Mouse (Mus musculus) spleen, postnatal 36 days (tissue): ENCODE results near the gene Nudt3.
A peak's percentile ranks its signal among the peaks of the same experiment; 100 is the strongest.
"Not testable (repeated sequence)": the region's sequence is repeated elsewhere in the genome, so short reads cannot be mapped to it uniquely, and the experiment has no call there.

Experiments
- DNase-seq, 2 experiments: peaks; one replicate each; pipeline ENCODE4 v3.0.0; 2022; ENCODE audit warnings: low spot score in 2 of 2, mixed read lengths in 1 of 2

Nudt3 gene

DNA sequence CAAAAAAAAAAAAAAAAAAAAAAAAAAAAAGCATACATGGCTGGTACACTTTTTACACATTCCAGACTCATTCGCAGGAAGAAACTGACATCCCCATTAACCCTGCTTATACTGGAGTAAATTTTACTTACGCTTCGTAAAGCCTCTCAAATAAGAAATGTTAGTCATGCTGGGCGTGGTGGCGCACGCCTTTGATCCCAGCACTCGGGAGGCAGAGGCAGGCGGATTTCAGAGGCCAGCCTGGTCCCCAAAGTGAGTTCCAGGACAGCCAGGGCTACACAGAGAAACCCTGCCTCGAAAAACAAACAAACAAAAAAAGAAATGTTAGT is 12.2 kb upstream of the Nudt3 start:
- not testable (repeated sequence) for DNase-seq

DNA sequence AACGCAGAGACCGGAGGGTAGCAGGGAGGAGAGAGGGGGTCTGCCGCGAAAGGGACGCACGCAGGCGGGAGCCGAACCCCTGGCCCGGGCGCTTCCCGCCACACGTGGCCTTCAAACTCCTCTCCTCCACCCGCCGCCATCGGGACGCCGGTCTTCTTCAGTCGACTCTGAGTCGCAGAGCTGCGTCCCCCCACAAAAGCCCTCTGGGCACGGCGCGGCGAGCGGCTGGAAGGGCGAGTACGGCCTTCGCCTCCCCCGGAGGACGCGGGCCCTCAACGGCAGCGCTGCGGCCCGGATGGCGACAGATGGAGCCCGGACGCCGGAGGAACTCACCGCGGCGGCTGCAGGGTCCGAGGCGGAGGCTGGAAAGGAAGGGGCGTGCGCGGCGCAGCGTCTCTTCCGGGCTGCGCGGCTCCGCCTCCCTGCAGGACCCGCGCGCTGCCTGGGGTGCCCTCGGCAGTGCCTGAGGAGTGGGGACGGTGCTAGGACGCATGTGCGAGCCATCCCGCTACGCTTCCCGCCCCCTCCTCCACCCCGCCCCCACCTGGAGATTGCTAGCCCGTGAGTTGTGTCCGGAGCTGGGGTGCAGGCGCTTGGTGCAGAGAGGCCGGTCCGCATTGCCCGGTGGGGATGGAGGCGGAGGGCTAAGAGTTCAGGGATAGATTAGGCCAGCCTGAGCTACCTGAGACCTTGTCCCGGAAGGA is 11.7 kb upstream of the Nudt3 start, which contains the start of gene RPS10-NUDT3:
RPS10-NUDT3 (minus strand) TSS at position 352 of the 704 bp plus-strand sequence.
- peak; percentile 85 to 87 for DNase-seq

DNA sequence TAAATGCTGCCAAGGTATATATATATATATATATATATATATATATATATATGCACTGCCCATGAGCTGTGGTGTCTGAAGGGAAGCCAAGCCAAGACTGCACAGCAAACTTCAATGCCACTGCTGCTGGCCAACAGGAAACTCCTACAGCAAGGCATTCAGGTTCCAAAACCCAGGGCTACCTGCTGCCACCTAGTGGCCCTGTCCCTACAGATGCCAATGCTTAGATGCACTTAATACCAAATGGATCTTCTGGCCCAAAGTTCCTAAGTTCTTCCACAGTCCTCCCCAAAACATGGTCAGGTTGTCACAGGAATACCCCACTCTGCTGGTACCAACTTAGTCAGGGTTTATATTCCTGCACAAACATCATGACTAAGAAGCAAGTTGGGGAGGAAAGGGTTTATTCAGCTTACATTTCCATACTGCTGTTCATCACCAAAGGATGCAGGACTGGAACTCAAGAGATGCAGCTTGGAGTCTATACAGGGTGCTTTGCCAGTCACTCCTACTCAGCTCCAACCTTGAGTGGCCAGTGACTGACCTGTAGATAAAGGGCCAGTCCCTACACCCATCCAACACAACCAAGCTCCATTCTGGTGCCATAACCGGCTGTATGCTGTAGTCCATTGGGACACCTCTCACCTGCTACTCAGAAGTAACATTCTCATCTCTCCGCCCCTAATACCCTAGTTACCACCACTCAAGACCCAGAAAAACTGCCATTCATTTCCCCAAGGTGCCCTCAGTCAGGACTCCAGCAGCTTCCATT is 6.1 kb upstream of the Nudt3 start:
- peak; percentile 68 to 73 for DNase-seq

DNA sequence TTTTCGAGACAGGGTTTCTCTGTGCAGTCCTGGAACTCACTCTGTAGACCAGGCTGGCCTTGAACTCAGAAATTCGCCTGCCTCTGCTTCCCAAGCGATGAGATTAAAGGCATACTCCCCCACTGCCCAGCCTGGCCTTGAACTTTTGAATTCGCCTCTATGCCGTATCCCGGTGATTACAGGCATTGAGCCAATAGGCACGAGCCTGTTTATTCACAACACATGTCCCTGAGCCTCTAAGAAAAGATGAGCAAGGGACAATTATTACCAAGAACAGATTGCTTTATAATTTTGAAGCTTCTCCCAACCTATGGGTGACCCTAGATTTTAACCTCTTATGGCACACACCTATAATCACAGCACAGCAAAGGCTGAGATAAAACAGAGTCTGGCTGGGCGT is 5.1 kb upstream of the Nudt3 start:
- no peak for DNase-seq

DNA sequence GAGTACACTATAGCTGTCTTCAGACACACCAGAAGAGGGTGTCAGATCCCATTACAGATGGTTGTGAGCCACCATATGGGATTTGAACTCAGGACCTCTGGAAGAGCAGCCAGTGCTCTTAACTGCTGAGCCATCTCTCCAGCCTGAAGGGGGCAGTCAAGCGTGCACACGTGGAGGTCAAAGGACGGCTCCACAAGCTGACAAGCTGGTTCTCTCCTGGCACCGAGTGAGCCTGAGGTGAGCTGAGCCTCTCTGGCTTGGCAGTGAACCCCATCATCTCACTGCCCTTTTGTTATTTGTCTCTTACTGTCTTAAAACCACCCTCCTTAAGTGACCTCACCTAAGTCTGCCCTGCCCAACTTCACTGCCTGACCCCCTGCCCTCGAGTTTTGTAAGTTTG is 4.2 kb upstream of the Nudt3 start:
- no peak for DNase-seq

DNA sequence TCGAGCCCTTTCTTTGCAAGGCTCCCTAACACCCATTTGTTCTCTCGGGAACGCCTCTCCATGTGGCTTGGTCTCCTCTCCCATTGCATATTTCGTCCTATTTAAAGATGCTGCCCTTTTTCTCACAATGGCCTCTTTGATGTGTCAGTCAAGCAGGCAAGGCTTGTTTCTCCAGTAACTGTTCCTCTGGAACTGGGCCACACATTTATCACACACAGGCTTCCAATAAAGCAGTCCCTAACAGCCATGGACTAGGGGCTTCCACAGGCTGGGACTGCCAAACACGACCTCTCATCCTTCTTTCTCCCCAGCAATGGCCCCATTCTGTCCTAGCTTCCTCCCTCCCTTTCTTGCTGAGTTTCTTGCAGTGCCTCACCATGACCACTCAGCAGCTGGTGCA is 3.4 kb upstream of the Nudt3 start:
- no peak for DNase-seq

DNA sequence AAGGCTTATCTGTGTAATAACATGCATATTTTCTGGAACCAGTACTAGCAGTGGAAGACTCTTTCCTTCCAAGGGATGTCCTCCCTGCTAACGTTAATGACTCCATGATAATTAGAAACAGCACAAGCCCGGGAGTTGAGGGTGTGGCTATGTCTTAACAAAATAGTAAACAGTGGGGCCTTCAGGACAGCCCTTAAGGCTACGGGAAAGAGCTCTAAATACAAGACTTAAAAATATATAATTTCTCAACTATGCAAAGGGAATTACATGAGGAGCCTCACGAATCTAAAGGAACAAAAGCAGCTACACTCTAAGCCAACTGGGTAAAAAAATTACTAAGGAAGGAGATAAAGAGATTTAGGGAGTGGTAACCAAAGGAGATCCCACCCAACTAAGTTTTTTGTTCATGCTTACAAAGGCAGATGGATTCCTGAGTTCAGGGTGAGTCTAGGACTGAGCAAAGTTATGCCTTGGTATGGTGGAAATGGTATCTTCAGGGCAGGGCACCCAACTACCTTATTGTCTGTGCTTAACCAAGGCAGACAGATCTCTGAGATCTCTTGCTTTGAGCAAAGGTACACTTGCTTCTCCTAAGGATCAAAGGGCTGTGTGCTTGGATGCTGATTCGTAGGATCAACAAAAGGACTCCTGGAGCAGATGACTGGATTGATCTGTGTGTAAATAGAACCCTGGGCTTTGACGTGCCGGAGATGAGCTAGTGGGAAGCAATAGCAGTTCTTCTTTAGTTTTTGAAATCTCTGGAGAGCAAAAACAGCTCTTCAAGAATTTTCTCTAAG is 2.4 kb upstream of the Nudt3 start:
- no peak for DNase-seq

DNA sequence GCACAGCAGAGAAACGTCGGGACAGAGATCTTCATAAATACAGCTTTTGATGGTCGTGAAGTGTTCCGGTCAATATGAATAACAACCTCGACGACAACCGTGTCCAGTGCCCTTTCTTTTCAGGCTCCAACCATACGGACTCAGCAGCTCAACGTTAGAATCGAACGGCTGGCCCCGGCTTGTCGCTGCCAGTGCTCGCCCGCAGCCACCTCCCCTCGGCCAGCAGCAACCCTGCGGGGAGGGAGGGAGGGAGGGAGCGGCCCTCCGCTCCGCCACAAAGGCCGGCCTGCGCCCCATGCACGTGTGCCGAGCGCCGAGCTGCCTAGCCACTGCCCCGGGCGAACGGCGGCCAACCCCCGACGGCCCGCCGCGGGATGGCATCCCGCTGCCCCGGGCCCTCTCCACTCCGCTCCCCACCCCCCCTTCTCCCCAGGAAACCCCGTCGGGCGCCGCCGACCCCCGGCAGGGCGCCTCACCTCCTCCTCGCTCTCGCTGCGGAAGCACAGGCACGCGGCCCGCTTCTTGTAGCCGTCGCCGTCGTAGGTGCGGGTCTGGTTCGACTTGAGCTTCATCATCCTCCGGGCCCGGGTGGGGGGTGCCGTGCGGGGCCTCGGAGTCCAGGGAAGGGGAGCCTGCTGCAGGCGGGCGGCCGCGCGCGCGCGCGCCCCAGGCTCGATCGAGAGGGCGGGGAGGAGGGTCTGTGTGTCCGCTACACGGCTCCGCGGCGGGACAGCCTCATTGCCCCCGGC is 510 bp downstream of the Nudt3 start:
- DNase-seq, result peak; percentile 32 to 45

DNA sequence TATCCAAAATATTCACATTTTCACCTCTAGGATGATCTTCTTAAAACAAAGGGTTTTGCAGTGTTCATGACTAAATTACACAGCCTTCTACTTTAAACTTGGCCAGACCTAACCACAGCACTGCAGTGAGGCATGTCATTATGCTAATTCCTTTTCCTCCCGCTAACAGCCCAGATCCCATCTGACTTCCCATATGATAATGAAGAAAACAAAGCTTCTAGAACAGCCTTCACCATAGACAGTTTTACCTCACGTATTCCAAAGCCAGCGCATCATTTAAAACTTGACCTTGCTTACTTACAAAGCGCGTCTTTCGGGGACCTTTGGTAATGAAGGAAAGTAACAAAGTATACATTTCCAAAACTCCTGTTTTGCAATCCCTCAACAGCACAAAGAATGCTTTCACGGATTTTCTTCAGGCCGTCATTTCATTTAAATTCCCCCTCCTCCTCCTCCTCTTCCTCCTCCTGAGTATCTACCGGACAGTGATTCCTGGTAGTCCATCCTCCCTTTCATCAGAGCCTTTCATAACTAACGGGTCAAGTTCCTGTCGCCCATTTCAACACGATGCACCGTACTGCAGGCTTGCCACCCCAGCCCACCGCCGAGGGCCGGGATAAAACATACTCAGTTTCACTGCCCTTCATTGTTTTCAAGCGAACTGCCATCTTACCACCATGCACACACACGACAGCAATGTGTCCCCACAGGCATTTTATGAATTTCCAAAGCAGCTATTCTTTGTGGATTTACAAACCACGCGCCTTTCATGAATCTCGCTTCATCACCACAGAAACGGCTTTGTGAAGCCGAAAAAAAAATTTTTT is 1.4 kb downstream of the Nudt3 start:
- DNase-seq, result peak in 1 of 2 experiments; percentile 21

DNA sequence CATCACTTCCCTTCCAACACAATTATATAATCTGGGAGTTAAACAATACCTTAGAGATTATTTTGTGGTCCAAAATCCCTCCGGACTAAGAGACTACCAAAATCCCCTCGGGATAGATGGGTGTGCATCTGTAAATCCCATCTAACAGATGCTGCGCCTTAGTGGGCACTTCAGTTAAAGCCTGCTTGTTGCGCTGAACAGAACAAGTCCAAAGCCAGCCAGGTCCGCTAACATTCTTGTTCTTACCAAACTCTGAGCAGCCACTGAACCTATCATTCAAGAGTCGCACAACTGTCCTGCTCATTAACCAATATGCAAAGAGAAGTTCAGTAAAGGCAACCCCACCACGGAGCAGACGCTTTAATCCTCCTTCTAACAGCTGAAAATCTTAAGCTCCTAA is 2.1 kb downstream of the Nudt3 start:
- DNase-seq, result no peak

DNA sequence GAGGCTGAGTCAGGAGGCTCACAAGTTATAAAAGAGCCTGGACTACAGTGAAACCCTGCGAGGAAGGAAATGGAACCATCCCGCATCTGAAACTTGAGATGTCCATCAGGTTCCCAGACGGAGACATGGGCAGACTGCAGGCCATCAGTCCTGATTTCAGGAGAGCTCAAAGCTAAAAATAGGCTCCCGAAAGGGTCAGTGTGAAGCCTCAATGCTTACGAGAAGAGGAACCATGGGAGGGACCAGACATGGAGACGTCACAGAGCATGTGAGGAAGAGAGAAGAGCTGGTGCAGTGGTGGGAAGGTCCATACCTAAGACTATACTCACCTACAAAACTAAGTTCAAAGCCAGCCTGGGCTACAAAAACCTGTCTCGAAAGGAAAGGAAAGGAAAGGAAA is 7.9 kb downstream of the Nudt3 start:
- DNase-seq, result no peak

DNA sequence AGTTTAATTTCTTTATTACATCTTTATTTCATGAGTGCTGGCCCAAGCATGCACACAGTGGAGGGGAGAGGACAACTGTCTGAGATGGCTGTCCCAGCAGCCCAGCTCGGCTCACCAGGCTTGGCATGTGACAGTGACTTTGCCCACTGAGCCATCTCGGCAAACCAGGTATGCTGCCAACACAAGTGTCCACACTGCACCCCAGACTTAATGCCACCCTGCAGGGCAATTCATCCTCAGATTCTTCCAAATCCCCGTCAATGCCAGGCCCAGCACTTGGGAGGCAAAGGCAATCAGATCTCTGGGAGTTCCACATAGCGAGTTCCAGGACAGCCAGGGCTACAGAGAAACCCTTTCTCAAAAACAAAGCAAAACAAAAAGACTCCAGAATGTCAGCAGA is 10.3 kb downstream of the Nudt3 start:
- DNase-seq, result no peak

DNA sequence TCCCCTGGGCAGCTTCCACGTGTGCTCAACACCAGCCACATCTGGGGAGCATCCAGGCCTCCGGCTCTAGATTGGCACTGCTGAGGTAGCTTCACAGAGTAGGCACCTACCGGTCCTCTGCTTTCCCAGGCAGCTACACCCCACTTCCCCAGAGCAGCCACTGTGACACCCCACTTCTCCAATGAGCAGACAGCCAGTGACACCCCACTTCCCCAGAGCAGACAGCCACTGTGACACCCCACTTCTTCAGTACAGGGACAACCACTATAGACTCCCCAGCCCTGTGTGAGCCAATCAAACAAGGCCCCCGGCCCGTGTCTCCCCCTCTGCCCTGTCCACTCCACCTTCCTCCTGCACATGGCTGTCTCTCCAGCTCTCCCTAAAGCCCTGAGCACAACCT is 11.3 kb downstream of the Nudt3 start:
- DNase-seq, result no peak

DNA sequence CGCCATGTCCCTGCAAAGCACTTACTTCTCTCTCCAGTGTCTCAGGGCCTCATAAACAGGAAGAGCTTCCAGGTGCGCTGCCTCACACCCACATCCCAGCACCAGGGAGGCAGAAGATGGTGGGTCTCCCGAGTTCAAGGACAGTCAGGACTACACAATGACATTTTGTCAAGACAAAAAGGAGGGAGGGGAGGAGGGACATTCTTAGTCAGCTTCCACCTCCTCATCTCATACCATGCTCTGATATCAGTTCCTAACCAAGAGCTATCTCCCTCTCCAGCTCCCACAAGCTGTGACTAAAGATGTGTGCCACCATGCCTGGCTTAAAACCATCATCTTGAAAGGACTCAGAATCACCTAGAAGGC is 11.8 kb downstream of the Nudt3 start:
- DNase-seq, result no peak

DNA sequence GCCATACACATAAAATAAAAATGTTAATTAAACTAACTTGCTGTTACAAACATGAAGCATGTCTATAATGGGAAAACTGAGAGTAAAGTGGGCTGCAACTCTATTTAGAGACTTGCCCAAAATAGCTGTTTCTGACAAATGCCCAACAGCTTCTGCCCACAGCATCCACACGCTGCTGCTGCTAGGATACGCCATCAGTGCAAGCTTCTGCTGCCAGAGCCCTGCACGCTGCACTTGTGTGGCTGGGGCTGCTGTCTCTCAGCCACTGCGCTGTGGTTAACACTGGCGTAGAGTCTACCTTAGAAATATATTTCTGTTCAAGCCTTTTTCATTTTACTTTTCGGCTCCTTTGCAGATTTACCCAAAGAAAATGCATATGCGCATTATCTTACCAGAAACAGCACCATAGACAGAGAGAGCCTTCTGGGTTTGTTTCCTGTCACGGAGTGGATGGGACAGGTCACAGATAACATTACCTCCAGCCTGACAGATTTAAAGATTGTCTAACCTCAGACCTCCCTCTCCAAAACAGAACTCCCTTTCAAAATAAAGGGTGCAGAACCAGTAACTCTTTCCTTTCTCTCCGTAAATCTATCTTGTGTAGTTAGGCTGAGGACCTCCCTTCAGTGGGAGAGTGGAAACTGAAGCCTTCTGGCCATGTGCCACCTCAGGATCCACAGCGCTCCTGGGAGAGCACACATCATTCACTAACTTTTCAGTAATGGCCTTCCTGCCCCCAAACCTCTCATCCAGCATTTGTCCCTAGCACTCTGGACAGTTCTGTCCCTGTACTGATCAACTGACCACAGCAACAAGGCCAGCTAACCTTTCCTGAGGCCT is 12.4 kb downstream of the Nudt3 start:
- DNase-seq, result no peak

DNA sequence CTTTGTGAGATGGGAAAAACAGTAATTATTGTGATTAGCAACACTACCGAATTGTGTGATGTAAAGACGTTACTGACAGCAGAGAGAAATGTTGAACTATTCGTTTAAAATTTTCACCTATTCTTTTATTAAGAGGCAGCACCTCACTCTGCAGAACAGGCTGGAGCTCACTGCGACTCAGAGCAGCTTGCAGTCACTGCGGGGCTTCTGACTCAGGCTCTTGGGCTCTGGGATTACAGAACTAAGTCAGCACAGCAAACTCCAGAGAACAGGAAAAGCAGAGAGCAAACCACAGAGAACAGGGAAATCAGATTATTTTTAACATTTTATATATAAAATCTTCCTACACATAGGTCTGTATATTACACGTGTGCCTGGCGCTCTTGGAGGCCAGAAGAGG is 13.7 kb downstream of the Nudt3 start:
- no peak for DNase-seq

DNA sequence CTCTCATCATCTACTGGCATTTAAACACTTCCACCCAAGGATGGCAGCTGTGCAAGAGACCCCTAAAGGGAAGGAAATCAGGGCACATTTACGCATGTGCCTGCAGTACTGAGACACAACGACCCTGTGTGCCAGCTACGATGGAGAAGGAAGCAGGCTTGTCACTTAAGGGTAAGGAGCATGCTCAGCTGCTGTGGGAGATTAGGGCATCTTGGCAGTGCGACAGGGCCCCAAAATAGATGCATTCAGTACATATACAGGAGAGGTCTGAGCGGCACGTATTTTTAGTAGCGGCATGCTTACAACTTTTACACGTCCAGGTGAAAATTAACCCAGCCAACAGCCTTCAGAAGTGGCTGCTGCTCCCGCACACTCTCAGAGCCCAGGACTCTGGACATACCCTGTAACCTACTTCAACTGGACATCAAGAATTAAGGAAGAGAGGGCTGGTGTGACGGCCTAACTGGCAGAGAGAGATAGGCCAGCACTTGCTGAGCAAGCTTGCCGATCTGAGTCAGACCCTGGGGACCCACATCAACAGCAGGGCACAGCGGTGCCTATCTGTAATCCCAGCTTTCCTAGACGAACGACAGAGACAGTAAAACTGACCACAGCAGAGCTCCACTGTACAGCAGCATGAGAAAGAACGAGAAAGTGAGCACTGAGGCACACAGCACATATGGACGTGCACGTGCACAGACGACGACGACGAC is 19.6 kb downstream of the Nudt3 start:
- DNase-seq, result no peak

DNA sequence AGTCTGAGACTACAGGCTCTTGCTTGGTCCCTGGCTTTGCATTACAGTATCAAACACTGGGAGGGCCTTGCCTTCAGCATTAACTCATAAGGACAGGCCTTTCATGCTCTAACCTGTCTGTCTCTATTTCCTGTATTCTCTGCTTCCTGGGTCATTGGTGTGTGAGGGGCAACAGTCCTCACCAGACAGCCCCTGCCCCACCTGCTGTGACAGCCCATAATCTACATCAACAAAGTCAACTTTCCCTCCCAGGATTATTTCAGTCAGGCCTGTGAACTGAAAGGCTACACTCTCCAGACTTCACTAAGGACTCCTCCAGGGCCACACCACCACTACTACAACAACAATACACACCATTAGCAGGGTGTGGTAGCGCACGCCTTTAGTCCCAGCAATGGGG is 20.3 kb downstream of the Nudt3 start:
- DNase-seq, result no peak

DNA sequence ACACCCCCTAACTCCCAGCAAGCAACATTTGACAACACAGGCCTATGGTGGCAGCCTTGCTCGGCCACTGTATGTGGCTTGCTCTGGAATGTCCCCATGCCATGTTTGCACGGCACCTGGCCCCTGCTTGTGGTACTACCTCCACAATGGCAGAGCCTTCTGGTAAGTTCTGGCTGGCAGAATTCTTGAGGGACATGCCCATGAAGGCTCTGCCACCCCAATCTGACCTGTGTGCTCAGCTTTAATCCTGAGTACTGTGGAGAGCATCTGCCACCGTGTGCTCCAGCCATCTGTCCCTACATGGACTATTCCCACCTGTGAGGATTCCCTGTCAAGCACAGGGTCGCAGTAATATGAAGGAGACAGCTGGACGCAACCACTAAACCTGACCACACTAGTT is 22.4 kb downstream of the Nudt3 start:
- no peak for DNase-seq

DNA sequence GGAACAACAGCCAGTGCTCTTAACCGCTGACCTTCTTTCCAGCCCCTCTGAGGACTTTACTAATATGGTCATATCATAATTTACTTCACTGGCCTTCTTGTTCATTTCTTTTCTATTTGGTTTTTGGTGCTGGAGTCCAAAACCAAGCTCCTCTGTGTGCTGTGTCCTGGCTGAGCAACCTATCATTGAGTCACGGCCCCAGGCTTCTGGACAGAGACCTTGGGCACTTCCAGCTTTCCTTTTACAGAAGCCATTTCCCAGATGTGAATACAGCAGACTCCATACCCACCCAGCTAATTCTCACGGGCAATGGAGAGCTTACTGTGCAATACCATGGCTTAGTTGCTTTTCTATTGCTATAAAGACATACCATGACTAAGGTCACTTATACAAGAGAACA is 23.0 kb downstream of the Nudt3 start:
- no peak for DNase-seq
